Mouse (Mus musculus) frontal cortex, postnatal 10 days (tissue): ENCODE measurements at regions not wholly inside any gene's neighbourhood (a gene's known extent, or its start where the extent isn't known, plus 50 kb on each side); places are given as distances from the start of the nearest gene placed in this dataset.

ENCODE experiments used
- DNase-seq, 2 experiments: peaks; one replicate each; pipeline ENCODE4 v3.0.0; 2022; ENCODE audit warnings: low spot score in 2 of 2, mixed read lengths in 1 of 2

DNA sequence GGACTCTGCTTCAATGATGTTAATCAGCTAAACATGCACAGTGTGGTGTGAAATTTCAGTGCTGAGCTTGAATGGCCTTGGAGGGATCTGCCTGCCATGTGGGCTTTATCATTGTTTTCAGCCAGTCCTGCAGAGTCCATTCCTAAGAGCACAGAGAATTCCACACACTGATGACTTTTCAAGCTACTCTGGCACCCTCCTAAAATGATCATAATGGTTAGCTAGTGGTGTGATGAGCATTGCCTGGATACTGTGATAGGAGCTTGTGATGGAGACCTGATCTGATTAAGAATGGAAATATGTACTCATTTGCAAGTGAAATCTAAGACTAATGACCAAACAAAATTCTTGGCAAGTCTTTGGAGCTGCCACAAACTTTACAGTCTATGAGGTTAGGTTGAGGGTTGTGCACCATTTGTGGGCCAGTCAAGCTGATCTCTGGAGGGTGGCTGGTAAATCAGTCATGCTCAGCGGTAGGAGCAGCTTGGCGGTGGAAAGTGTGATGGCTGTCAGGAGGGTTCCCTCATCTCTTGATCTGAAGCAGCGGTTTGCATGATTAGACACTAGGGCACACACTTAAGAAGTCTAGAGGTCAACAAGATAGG, 91.0 kb upstream of the Cep162 start:
- no peak for DNase-seq

GRCm38 (mm10) chr9:87341438-87341837, 86.1 kb upstream of the Cep162 start:
- no peak for DNase-seq

- no peak for DNase-seq
Observed at GRCm38 (mm10) chr9:87326374-87327295, 71.3 kb upstream of the Cep162 start.

DNA sequence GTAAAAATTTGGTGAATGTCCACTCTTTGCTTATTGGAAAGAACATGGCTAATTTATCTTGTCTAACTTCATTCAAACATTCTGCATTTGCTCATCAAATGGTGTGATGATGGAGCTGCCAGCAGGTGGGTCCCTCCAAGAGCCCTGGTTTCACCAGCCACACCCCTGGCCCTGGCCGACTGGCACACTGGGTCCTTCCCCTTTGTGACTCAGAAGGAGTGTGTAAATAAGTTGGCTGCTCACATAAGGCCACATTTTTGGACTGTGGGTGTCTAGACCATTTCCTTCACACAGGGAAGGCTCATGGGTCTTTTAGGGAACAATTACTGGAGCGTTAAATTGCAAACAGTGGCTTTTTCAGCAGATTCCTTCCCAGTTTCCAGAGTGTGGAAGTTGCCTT, 68.4 kb upstream of the Cep162 start:
- no peak for DNase-seq

GRCm38 (mm10) chr9:87320758-87321157, 65.4 kb upstream of the Cep162 start:
- no peak for DNase-seq

DNA sequence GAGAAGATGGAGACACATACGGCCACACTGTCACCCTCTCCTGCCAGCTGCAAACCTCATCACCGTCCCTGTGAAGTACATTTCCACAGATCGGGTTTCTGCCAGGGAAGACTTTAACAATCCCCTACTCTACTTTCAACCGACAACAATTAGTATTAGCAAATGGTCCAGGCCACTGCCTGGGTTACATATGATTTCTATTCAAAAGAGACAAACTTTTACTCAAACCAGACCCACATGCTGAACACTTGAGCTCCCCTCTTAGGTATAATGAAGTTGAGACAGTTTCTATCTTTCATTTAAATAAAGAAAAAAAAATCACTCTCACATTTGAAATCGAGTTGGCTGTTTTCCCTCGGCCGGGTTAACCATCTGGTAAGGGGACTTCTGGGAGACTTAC, 63.4 kb upstream of the Cep162 start:
- no peak for DNase-seq

- no peak for DNase-seq
Observed at GRCm38 (mm10) chr9:87310150-87310549, 54.8 kb upstream of the Cep162 start.
